Mouse (Mus musculus) lung, postnatal 0 days (tissue): ENCODE measurements around the gene Npy5r.

ENCODE experiments used
- CTCF ChIP-seq: IDR thresholded peaks from 2 replicates; pipeline ENCODE4 v1.5.1; 2016; ENCODE audit warnings: antibody characterized with exemption, mild to moderate bottlenecking
- EP300 ChIP-seq: IDR thresholded peaks from 2 replicates; pipeline ENCODE4 v1.6.1; 2016; ENCODE audit warnings: antibody characterized with exemption, mild to moderate bottlenecking, control low read depth

DNA sequence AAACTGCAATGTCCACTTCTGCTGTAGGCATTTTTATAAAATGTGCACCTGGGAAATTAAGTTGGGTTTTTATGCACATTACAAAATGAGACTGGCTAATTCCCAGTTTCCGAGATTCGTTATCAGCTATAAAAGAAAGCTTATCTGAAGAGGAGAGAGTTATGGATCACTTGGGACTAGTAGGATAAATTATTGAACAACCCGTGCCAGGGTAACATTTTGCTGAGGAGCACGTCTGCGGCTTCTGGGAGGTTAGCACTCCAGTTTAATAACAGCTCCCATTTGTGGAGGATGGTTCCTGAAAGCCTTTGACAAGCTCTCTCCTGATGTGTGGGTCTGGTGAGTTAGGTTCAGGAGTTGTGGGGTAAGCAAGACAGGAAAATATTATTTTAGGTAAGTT lies 2.5 kb upstream of the Npy5r start:
- TF ChIP-seq CTCF (no peak), EP300 (no peak)
